Comparison of ENCODE assay signal across 23 mouse cellular contexts in genomic region chr17:43230821-43231220, GRCm38 (mm10). TPM values are rescaled to one million over a fixed set of nuclear protein-coding genes. Genes with fewer than 3 reads are reported as not detected.
DNase-seq lines count a peak whose midpoint lies in the region; TF ChIP-seq lines count a peak whose summit lies in the region.
"Had no signal": no experiment of that assay in that cellular context is flagged by ENCODE, and none has a peak within 500 bp of the region (broad histone marks: within the 10 kb centered on the region; RNA-seq: fewer than 3 reads in every experiment).

No protein-coding gene starts in this region.

- peak; percentile 28 for DNase-seq in thymus, adult 2 months
- no peak for DNase-seq in thymus, postnatal 0 days (ENCODE audit: low spot score)
- DNase-seq in thymus, postnatal 14 days: peak; percentile 57
- DNase-seq in thymus, postnatal 36 days: peak; percentile 33 to 51
- no peak for DNase-seq in urinary bladder, adult 18-20 months (ENCODE audit: low spot score in 2 of 2)
- no peak for DNase-seq in left cerebral cortex, postnatal 4 days
- DNase-seq in lung, postnatal 4 days: no peak
- DNase-seq: adrenal gland, adult 2 months; adrenal gland, postnatal 10 days; adrenal gland, postnatal 25 days; cerebellum, adult 11-12 months; cerebellum, adult 2 months; cerebellum, postnatal 10 days; cerebellum, postnatal 25 days had no signal

- no peaks in the 10 kb centered on the region for H3K36me3 ChIP-seq in thymus, adult 2 months (ENCODE audit: control insufficient read depth, insufficient read depth, low read length)
- H3K36me3 ChIP-seq: embryonic facial prominence, embryonic 10.5 days; embryonic facial prominence, embryonic 12.5 days; forebrain, embryonic 15.5 days had no signal

- H3K27me3 ChIP-seq in thymus, adult 2 months (ENCODE audit: control insufficient read depth, insufficient read depth, low read length): no peaks in the 10 kb centered on the region
- H3K27me3 ChIP-seq: embryonic facial prominence, embryonic 12.5 days; forebrain, embryonic 13.5 days; forebrain, embryonic 15.5 days had no signal

- no peak overlapping the region for H3K4me3 ChIP-seq in thymus, adult 2 months (ENCODE audit: control insufficient read depth, insufficient read depth, low read length)
- H3K4me3 ChIP-seq: embryonic facial prominence, embryonic 10.5 days; embryonic facial prominence, embryonic 12.5 days; forebrain, embryonic 13.5 days; forebrain, embryonic 15.5 days had no signal

- TF ChIP-seq POLR2A in thymus, adult 2 months (IDR thresholded peaks at IDR 0.05; ENCODE audit: control insufficient read depth, extremely low read depth, insufficient read depth, low read length, poor library complexity): no peak

- 66% methylated on average over 7 of the region's 7 CpGs for WGBS in thymus, adult 2 months

- no peak overlapping the region for H3K27ac ChIP-seq in thymus, adult 2 months (ENCODE audit: control insufficient read depth, insufficient read depth, low read length)
- H3K27ac ChIP-seq: embryonic facial prominence, embryonic 10.5 days; embryonic facial prominence, embryonic 12.5 days; forebrain, embryonic 13.5 days; forebrain, embryonic 15.5 days had no signal

- intact Hi-C loops in left cerebral cortex, postnatal 4 days (cut with DNase I): loop anchor here (1.0 kb wide), 1 partner anchor 214 kb away; no protein-coding TSS in a partner anchor

- no peak for TF ChIP-seq CTCF in thymus, adult 2 months (IDR thresholded peaks at IDR 0.05; ENCODE audit: borderline replicate concordance, control insufficient read depth, extremely low read depth, insufficient read depth, low read length, poor library complexity)

- peaks cover 35% of the 10 kb centered on the region for H3K4me1 ChIP-seq in thymus, adult 2 months (replicated peaks; ENCODE audit: control insufficient read depth, insufficient read depth, low read length)

RNA-seq across cellular contexts. Expression of gene Adgrf1, which starts 39.3 kb away (rescaled TPM):
- 0.04 and 0.08 TPM in 2 replicates for polyA plus RNA-seq in thymus, adult 2 months (2012; rRNA removed)
- not detected in 2 replicates for polyA plus RNA-seq in thymus, postnatal 0 days (2015; fragmentation: Nextera tagmentation; extraction: Ambion mirVana)
- not detected for total RNA-seq in left cerebral cortex, postnatal 4 days (2021)
- total RNA-seq: adrenal gland, adult 2 months; adrenal gland, postnatal 25 days; ES-E14; MEL had no signal
- polyA plus RNA-seq: adrenal gland, adult 2 months; C2C12; cerebellum, adult 2 months; embryonic facial prominence, embryonic 10.5 days; embryonic facial prominence, embryonic 12.5 days; embryonic facial prominence, embryonic 14.5 days; forebrain, embryonic 11.5 days; forebrain, embryonic 13.5 days; forebrain, embryonic 15.5 days had no signal

Comparison
In these comparisons a context has a peak if more than half of its experiments do, and no peak if none do; other contexts are left out.
1. DNase-seq: peak in thymus, adult 2 months (single experiment), thymus, postnatal 14 days (single experiment) and thymus, postnatal 36 days (2 of 2); none in thymus, postnatal 0 days (single experiment), urinary bladder, adult 18-20 months (0 of 2), left cerebral cortex, postnatal 4 days (single experiment) and lung, postnatal 4 days (0 of 2).